ENCODE assay signal across 10 mouse cellular contexts in genomic region chr8:46696256-46697041, GRCm38 (mm10). TPM values are rescaled to one million over a fixed set of nuclear protein-coding genes. Genes with fewer than 3 reads are reported as not detected.
A peak's percentile ranks its signal among the peaks of the same experiment; 100 is the strongest.
DNase-seq lines count a peak whose midpoint lies in the region; ATAC-seq and TF ChIP-seq lines count a peak whose summit lies in the region.
"Had no signal": no experiment of that assay in that cellular context is flagged by ENCODE, and none has a peak within 500 bp of the region (broad histone marks: within the 10 kb centered on the region; RNA-seq: fewer than 3 reads in every experiment).

No protein-coding gene starts in this region.

- no peaks in the 10 kb centered on the region for H3K9me3 ChIP-seq in forebrain, embryonic 15.5 days
- no peaks in the 10 kb centered on the region for H3K9me3 ChIP-seq in forebrain, embryonic 10.5 days
- H3K9me3 ChIP-seq in midbrain, postnatal 0 days (ENCODE audit: low read length), result no peaks in the 10 kb centered on the region
- H3K9me3 ChIP-seq in midbrain, embryonic 10.5 days (replicated peaks), result no peaks in the 10 kb centered on the region

- no peak overlapping the region for H3K27ac ChIP-seq in forebrain, embryonic 15.5 days (replicated peaks)
- H3K27ac ChIP-seq in forebrain, embryonic 10.5 days, result no peak overlapping the region
- no peak overlapping the region for H3K27ac ChIP-seq in midbrain, postnatal 0 days (ENCODE audit: low read depth, low read length)
- H3K27ac ChIP-seq in midbrain, embryonic 10.5 days (replicated peaks), result no peak overlapping the region
- H3K27ac ChIP-seq: macrophage had no signal

- H3K4me1 ChIP-seq in forebrain, embryonic 15.5 days, result peaks cover 5% of the 10 kb centered on the region; the same call in 1 of the 2 replicates
- peaks cover 14% of the 10 kb centered on the region for H3K4me1 ChIP-seq in forebrain, embryonic 10.5 days
- no peaks in the 10 kb centered on the region for H3K4me1 ChIP-seq in midbrain, postnatal 0 days (ENCODE audit: insufficient read depth, low read length)
- H3K4me1 ChIP-seq in midbrain, embryonic 10.5 days, result peaks cover 14% of the 10 kb centered on the region

- no peaks in the 10 kb centered on the region for H3K36me3 ChIP-seq in forebrain, embryonic 15.5 days
- no peaks in the 10 kb centered on the region for H3K36me3 ChIP-seq in forebrain, embryonic 10.5 days (replicated peaks)
- no peaks in the 10 kb centered on the region for H3K36me3 ChIP-seq in midbrain, postnatal 0 days (ENCODE audit: insufficient read depth, low read length)
- H3K36me3 ChIP-seq in midbrain, embryonic 10.5 days, result no peaks in the 10 kb centered on the region

- H3K9ac ChIP-seq in forebrain, embryonic 15.5 days (replicated peaks), result no peak overlapping the region
- H3K9ac ChIP-seq in midbrain, postnatal 0 days (replicated peaks; ENCODE audit: low read length, poor library complexity, severe bottlenecking), result no peak overlapping the region

- no peak for ATAC-seq in forebrain, embryonic 15.5 days (replicated peaks)
- ATAC-seq in midbrain, postnatal 0 days (ENCODE audit: low FRiP score), result no peak
- 0 out of 2 replicates have a peak, but pooled peaks have one; percentile 34 for ATAC-seq in megakaryocyte progenitor cell, adult 5-6 weeks (replicated peaks; ENCODE audit: poor library complexity)

- no peak overlapping the region for H3K4me3 ChIP-seq in forebrain, embryonic 15.5 days
- no peak overlapping the region for H3K4me3 ChIP-seq in forebrain, embryonic 10.5 days
- H3K4me3 ChIP-seq in midbrain, postnatal 0 days (ENCODE audit: low read depth, low read length), result no peak overlapping the region
- H3K4me3 ChIP-seq in midbrain, embryonic 10.5 days, result no peak overlapping the region

- peak overlapping the region; percentile 19 for H3K4me2 ChIP-seq in forebrain, embryonic 15.5 days (replicated peaks)
- H3K4me2 ChIP-seq in midbrain, postnatal 0 days (ENCODE audit: low read depth, low read length, poor library complexity, severe bottlenecking), result no peak overlapping the region

- 27% methylated on average over 15 of the region's 15 CpGs for WGBS in forebrain, embryonic 15.5 days
- 86% methylated on average over 15 of the region's 15 CpGs for WGBS in forebrain, embryonic 10.5 days
- 60% methylated on average over 15 of the region's 15 CpGs for WGBS in midbrain, postnatal 0 days
- WGBS in midbrain, embryonic 10.5 days, result 87% methylated on average over 15 of the region's 15 CpGs

- TF ChIP-seq CTCF in midbrain, postnatal 0 days (IDR thresholded peaks at IDR 0.05), result no peak

- no peaks in the 10 kb centered on the region for H3K27me3 ChIP-seq in forebrain, embryonic 15.5 days
- no peaks in the 10 kb centered on the region for H3K27me3 ChIP-seq in forebrain, embryonic 10.5 days (ENCODE audit: poor library complexity, severe bottlenecking)
- no peaks in the 10 kb centered on the region for H3K27me3 ChIP-seq in midbrain, postnatal 0 days (ENCODE audit: insufficient read depth, low read length)
- no peaks in the 10 kb centered on the region for H3K27me3 ChIP-seq in midbrain, embryonic 10.5 days (ENCODE audit: low read depth, poor library complexity, severe bottlenecking)

- DNase-seq in forebrain, embryonic 10.5 days (ENCODE audit: extremely low spot score, low spot score), result no peak
- DNase-seq in midbrain, postnatal 0 days (ENCODE audit: low spot score), result peak; percentile 38
- no peak for DNase-seq in midbrain, embryonic 10.5 days (ENCODE audit: low spot score)
- peak; percentile 21 for DNase-seq in forelimb bud, embryonic 11.5 days (ENCODE audit: low read depth, low spot score)
- DNase-seq in embryo, embryonic 9.5 days (ENCODE audit: extremely low spot score), result no peak
- no peak for DNase-seq in spleen, postnatal 14 days (ENCODE audit: low spot score in 2 of 2)
- DNase-seq: kidney, adult 18-20 months had no signal

RNA-seq across cellular contexts. Expression of gene Irf2, which starts 43.1 kb away (rescaled TPM):
- polyA plus RNA-seq in forebrain, embryonic 15.5 days (2015; fragmentation: Nextera tagmentation; extraction: Ambion mirVana), result 7.2 and 9.6 TPM in 2 replicates
- 5.6 and 7.8 TPM in 2 replicates for polyA plus RNA-seq in forebrain, embryonic 10.5 days (2016; fragmentation: Nextera tagmentation; extraction: Ambion mirVana)
- total RNA-seq in midbrain, postnatal 0 days (2014; rRNA removed), result 3.3 and 4.0 TPM in 2 replicates
- 9.5 and 9.7 TPM in 2 replicates for polyA plus RNA-seq in midbrain, postnatal 0 days (2015; fragmentation: Nextera tagmentation; extraction: Ambion mirVana)
- polyA plus RNA-seq in midbrain, embryonic 10.5 days (2016; fragmentation: Nextera tagmentation; extraction: Ambion mirVana), result 7.4 and 8.6 TPM in 2 replicates
- total RNA-seq in megakaryocyte progenitor cell, adult 5-6 weeks (2015), result 56.6 and 58.9 TPM in 2 replicates
- 11.9 and 28.5 TPM in 2 replicates for total RNA-seq in megakaryocyte progenitor cell, adult 5-6 weeks (2017)

Comparison
In these comparisons a context has a peak if more than half of its experiments do, and no peak if none do; other contexts are left out.
1. DNase-seq: peak in midbrain, postnatal 0 days (single experiment) and forelimb bud, embryonic 11.5 days (single experiment); none in forebrain, embryonic 10.5 days (single experiment), midbrain, embryonic 10.5 days (single experiment), embryo, embryonic 9.5 days (single experiment) and spleen, postnatal 14 days (0 of 2).